Mouse (Mus musculus) left cerebral cortex, postnatal 25 days (tissue): ENCODE measurements at regions not wholly inside any gene's neighbourhood (a gene's known extent, or its start where the extent isn't known, plus 50 kb on each side); places are given as distances from the start of the nearest gene placed in this dataset.

Experiments
- DNase-seq, 2 experiments: peaks; one replicate each; pipeline ENCODE4 v3.0.0; 2022; ENCODE audit warnings: low spot score in 2 of 2, mixed read lengths in 1 of 2
- intact Hi-C: fragments of 180-260 bp; cut with DNase I; formaldehyde crosslinking; loops from one replicate; pipeline ENCODE4 v1.15.1; 2025

DNA sequence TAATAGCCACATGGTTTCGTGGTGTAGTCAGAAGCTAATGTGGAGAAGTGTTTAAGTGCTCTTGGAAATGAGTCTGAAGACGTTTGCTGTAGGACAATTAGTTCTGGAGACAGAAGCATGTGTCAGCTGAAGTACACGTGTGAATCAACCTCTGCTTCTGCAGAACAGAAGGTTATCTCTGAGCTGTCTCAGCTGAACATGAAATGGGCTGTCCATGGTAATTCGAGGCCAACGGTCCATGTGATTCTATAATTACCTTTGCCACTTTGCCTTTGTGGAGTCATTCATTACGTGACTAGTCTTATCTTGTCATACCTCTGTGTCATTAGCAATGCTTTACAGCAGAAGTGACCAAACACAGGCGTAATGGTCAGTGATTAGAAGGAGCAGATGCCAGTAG, 295.6 kb upstream of the Veph1 start:
- no peak for DNase-seq
- intact Hi-C loops, result no loop called here

DNA sequence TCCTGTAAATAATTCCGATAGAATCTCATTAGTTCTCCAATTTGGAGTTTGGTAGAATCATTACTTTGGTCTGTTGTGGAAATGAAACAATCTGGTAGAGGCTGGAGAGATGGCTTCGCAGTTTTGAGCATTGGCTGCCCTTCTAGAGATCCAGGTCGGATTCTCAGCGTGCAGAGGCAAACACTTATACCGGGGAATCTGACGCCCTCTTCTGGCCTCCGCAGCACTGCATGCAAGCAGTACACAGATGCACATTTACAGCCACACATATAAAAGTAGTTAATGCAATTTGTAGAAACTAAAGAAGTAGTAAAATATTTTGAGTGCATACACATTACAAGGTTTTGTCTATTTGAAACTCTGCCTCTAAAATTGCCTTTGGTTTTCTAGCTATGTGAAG, 294.1 kb upstream of the Veph1 start:
- DNase-seq, result no peak
- intact Hi-C loops, result no loop called here

DNA sequence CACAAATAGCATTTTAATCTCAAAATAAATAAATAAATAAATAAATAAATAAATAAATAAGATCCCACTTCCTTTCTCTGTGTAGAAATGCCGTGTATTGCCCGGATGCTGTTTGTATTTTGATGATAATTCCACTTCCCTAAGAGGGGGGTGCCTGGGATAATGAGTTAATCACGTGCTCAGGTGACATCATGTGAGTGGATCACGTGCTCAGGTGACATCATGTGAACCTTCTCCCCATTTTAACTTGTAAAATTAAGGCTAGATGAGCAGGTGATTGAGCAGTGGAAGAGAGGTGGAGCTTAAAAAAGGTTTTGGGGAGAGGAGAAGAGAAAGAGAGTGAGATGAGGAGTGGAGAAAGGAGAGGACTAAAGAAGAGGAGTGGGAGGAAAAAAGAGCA, 292.8 kb upstream of the Veph1 start:
- intact Hi-C loops, result no loop called here

GRCm38 (mm10) chr3:66584831-66585230, 288.2 kb upstream of the Veph1 start:
- intact Hi-C loops, result no loop called here
- DNase-seq, result no peak

More for the DNA sequence above, 292.8 kb upstream of the Veph1 start:
- DNase-seq, result no peak

- no peak for DNase-seq
- intact Hi-C loops, result no loop called here
Measured at GRCm38 (mm10) chr3:66584101-66584500, 287.5 kb upstream of the Veph1 start.

DNA sequence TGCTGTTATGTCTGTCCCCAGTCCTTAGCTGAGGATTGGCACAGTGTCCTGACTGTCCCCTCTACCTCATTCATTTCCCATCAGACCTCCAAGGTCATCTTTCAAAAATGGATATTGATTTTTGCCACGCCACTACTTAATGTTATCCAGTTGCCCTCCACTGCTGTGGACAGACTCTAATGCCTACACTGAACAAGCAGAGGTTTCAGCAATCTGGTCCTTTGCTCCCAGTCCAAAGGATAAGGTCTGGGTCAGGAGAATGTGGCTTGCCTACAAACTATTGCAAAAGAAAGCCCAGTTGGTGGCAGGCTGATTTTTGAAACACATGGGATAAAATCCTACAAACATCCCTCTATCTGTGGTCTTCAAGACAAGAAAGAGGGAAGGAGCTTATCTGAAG, 280.0 kb upstream of the Veph1 start:
- no peak for DNase-seq
- intact Hi-C loops, result no loop called here

GRCm38 (mm10) chr3:66574321-66574720, 277.7 kb upstream of the Veph1 start:
- intact Hi-C loops, result no loop called here
- DNase-seq, result no peak

DNA sequence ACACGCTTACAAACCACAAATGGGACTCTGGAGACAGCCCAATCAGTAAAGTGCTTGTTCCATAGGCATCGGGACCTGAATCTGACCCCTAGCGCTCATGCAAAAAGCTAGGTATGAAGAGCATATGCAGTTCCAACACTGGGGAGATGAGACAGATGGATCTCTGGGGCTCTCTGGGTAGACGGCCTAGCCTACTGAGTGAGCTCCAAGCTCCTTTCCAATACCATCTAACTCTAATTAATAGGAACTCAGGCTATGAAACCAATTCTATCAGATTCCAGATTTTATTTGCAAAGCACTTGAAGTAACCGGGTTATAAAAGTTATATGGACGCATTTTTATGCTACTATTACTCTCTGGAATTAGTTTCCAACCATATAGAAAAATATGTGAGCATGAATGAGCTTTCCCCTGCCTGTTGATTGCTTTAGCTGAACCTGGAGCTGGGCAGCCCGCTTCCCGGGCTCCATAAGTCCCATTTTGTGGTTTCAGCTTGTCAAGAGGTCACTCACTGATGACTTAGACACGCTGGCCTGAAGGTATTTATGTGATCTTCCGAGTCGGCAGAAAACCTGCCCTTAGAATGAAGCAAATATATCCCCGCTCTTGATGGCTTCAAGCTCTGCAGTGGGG, 276.4 kb upstream of the Veph1 start:
- no peak for DNase-seq
- intact Hi-C loops, result no loop called here

- intact Hi-C loops, result no loop called here
- DNase-seq, result no peak
Measured at GRCm38 (mm10) chr3:66570342-66570741, 273.7 kb upstream of the Veph1 start.

GRCm38 (mm10) chr3:66564268-66565245, 267.9 kb upstream of the Veph1 start:
- intact Hi-C loops, result no loop called here
- DNase-seq, result no peak

DNA sequence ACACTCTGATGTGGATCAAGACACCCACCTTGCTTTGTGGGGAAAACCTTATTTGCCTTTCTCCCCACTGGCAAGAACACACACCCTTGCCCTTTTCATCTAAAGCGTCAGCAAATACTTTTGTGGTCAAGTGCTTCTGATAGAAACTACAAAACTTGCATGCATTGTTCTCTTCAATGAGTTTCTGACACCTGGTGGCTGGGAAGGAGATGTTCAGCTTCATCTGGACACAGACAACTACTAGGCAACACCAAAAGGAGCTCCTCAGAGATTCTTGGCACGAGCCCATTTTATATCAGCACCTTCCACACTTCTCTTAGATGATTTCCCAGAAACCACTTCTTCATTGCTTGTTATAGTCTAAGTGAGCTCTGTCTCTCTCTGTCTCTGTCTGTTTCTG, 266.7 kb upstream of the Veph1 start:
- intact Hi-C loops, result no loop called here
- no peak for DNase-seq

DNA sequence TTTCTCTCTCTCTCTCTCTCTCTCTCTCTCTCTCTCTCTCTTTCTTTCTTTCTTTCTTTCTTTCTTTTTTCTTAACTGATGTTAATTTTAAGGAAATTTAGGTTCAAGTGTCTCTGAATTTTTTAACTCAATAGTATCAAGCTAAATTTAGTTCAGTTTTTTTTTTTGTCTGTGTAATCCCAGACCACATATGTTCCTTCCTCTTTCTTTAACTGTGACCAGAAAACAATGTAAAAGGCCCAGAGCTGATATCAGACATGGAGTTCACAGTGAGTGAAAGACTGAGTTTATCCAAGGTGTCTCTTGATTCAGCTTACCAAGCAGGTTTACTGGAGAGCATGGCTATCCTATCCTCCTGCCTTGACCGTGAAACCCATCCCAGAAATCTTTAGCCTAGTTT, 258.9 kb upstream of the Veph1 start:
- intact Hi-C loops, result no loop called here
- no peak for DNase-seq

GRCm38 (mm10) chr3:66550920-66551319, 254.3 kb upstream of the Veph1 start:
- intact Hi-C loops, result no loop called here
- DNase-seq, result no peak

- intact Hi-C loops, result no loop called here
- no peak for DNase-seq
Measured at GRCm38 (mm10) chr3:66546576-66546975, 249.9 kb upstream of the Veph1 start.

- DNase-seq, result no peak
- intact Hi-C loops, result no loop called here
Measured at GRCm38 (mm10) chr3:66544139-66544933, 247.7 kb upstream of the Veph1 start.

- no peak for DNase-seq
Measured at GRCm38 (mm10) chr3:66542865-66543264, 246.2 kb upstream of the Veph1 start.

GRCm38 (mm10) chr3:66537913-66538312, 241.3 kb upstream of the Veph1 start:
- no peak for DNase-seq
- intact Hi-C loops, result no loop called here

More at GRCm38 (mm10) chr3:66542865-66543264, 246.2 kb upstream of the Veph1 start:
- intact Hi-C loops, result no loop called here

DNA sequence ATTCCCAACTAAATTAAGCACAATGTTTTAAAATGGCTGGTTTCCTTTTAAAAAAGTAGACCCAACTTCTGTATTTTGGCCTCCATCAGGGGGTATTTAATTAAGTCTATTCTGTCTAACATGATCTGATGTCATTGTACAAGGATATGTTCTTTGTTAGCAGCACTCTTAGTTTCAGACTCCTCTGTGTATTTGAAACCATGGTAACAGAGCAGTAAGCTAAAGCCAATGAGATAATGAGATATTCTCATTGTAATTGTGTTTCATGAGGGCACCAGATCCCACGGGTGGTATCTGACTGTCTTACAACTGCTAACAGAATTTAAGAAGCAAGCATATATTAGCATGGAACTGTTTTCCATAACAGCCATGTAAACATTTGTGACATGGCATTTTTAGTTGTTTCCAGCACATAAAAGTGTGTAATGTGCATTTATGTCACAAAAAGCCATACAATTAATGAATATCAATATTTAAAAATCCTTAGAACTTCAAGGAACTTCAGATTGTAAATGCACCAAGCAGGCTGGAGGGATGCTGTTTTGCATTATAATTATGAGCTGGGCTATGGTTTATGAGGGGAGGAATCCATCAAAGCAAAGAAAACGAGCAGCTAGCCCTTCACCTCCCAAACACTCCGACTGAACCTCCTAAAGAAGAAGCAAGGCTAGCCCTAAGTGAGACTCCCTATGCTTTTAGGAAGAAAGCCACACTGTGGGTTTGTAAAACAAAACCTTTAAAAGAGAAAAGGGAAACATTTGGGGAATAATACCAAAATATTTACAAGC, 240.7 kb upstream of the Veph1 start:
- no peak for DNase-seq

GRCm38 (mm10) chr3:66536673-66537072, 240.0 kb upstream of the Veph1 start:
- intact Hi-C loops, result no loop called here
- DNase-seq, result no peak

More for the DNA sequence above, 240.7 kb upstream of the Veph1 start:
- intact Hi-C loops, result no loop called here
